Mouse (Mus musculus): ENCODE measurements at regions not wholly inside any gene's neighbourhood (a gene's known extent, or its start where the extent isn't known, plus 50 kb on each side); places are given as distances from the start of the nearest gene placed in this dataset.

- no peaks in the 10 kb centered on the region for H3K36me3 ChIP-seq (ENCODE audit: control insufficient read depth, insufficient read depth, low read length)
- H3K27ac ChIP-seq (replicated peaks), result no peak overlapping the region
- no peak overlapping the region for H3K9ac ChIP-seq (ENCODE audit: low read length)
- DNase-seq (ENCODE audit: low spot score) (no peak), ATAC-seq (ENCODE audit: low FRiP score, low TSS enrichment) (no peak)
- H3K4me1 ChIP-seq (replicated peaks; ENCODE audit: control insufficient read depth, insufficient read depth), result no peaks in the 10 kb centered on the region
- H3K9me3 ChIP-seq (ENCODE audit: control insufficient read depth, low read length), result no peaks in the 10 kb centered on the region
- 94% methylated on average over 1 of the region's 1 CpGs for WGBS
- H3K4me3 ChIP-seq (ENCODE audit: low read depth, low read length), result no peak overlapping the region
- no peaks in the 10 kb centered on the region for H3K27me3 ChIP-seq (ENCODE audit: control insufficient read depth, insufficient read depth, low read length)
- TF ChIP-seq CTCF (IDR thresholded peaks at IDR 0.05; ENCODE audit: low read depth), result no peak
- no peak for TF ChIP-seq EP300 (optimal IDR thresholded peaks at IDR 0.05)
- H3K4me2 ChIP-seq (replicated peaks; ENCODE audit: low read depth), result no peak overlapping the region
Observed at GRCm38 (mm10) chr4:72400759-72401158, 200.0 kb upstream of the Tle1 start.

GRCm38 (mm10) chr4:72391887-72392435 is 191.2 kb upstream of the Tle1 start:
- 91% methylated on average over 3 of the region's 3 CpGs for WGBS
- H3K27ac ChIP-seq (replicated peaks), result no peak overlapping the region
- TF ChIP-seq EP300 (optimal IDR thresholded peaks at IDR 0.05), result no peak
- TF ChIP-seq CTCF (IDR thresholded peaks at IDR 0.05; ENCODE audit: low read depth), result no peak
- H3K4me1 ChIP-seq (replicated peaks; ENCODE audit: control insufficient read depth, insufficient read depth), result no peaks in the 10 kb centered on the region
- H3K9ac ChIP-seq (ENCODE audit: low read length), result no peak overlapping the region
- H3K36me3 ChIP-seq (ENCODE audit: control insufficient read depth, insufficient read depth, low read length), result no peaks in the 10 kb centered on the region
- no peak for DNase-seq (ENCODE audit: low spot score)
- no peaks in the 10 kb centered on the region for H3K27me3 ChIP-seq (ENCODE audit: control insufficient read depth, insufficient read depth, low read length)
- no peak overlapping the region for H3K4me3 ChIP-seq (ENCODE audit: low read depth, low read length)
- no peaks in the 10 kb centered on the region for H3K9me3 ChIP-seq (ENCODE audit: control insufficient read depth, low read length)
- no peak overlapping the region for H3K4me2 ChIP-seq (replicated peaks; ENCODE audit: low read depth)
- ATAC-seq (ENCODE audit: low FRiP score, low TSS enrichment), result no peak

- ATAC-seq (ENCODE audit: low FRiP score, low TSS enrichment) (no peak), DNase-seq (ENCODE audit: low spot score) (no peak)
- Histone ChIP-seq H3K36me3 (ENCODE audit: control insufficient read depth, insufficient read depth, low read length) (no peaks in the 10 kb centered on the region), H3K9ac (ENCODE audit: low read length) (no peak overlapping the region), H3K27ac (replicated peaks) (no peak overlapping the region), H3K4me3 (ENCODE audit: low read depth, low read length) (no peak overlapping the region), H3K4me1 (replicated peaks; ENCODE audit: control insufficient read depth, insufficient read depth) (no peaks in the 10 kb centered on the region), H3K27me3 (ENCODE audit: control insufficient read depth, insufficient read depth, low read length) (no peaks in the 10 kb centered on the region), H3K9me3 (ENCODE audit: control insufficient read depth, low read length) (no peaks in the 10 kb centered on the region), H3K4me2 (replicated peaks; ENCODE audit: low read depth) (no peak overlapping the region)
- no peak for TF ChIP-seq CTCF (IDR thresholded peaks at IDR 0.05; ENCODE audit: low read depth)
- TF ChIP-seq EP300 (optimal IDR thresholded peaks at IDR 0.05), result no peak
- WGBS, result 63% methylated on average over 5 of the region's 5 CpGs
Observed at GRCm38 (mm10) chr4:72389811-72390625, 189.3 kb upstream of the Tle1 start.

GRCm38 (mm10) chr4:72384901-72385264 is 184.2 kb upstream of the Tle1 start:
- TF ChIP-seq CTCF (IDR thresholded peaks at IDR 0.05; ENCODE audit: low read depth) (0 out of 2 replicates have a peak, but pooled peaks have one; percentile 7), EP300 (optimal IDR thresholded peaks at IDR 0.05) (no peak)

GRCm38 (mm10) chr4:72384259-72384900 is 183.7 kb upstream of the Tle1 start:
- no peaks in the 10 kb centered on the region for H3K27me3 ChIP-seq (ENCODE audit: control insufficient read depth, insufficient read depth, low read length)
- H3K36me3 ChIP-seq (ENCODE audit: control insufficient read depth, insufficient read depth, low read length), result no peaks in the 10 kb centered on the region
- H3K4me1 ChIP-seq (replicated peaks; ENCODE audit: control insufficient read depth, insufficient read depth), result no peaks in the 10 kb centered on the region
- no peak overlapping the region for H3K4me3 ChIP-seq (ENCODE audit: low read depth, low read length)
- no peak overlapping the region for H3K9ac ChIP-seq (ENCODE audit: low read length)
- no peak for ATAC-seq (ENCODE audit: low FRiP score, low TSS enrichment)
- no peak overlapping the region for H3K27ac ChIP-seq (replicated peaks)
- WGBS, result 95% methylated on average over 5 of the region's 5 CpGs
- TF ChIP-seq EP300 (optimal IDR thresholded peaks at IDR 0.05) (no peak), CTCF (IDR thresholded peaks at IDR 0.05; ENCODE audit: low read depth) (no peak)
- DNase-seq (ENCODE audit: low spot score), result no peak
- no peak overlapping the region for H3K4me2 ChIP-seq (replicated peaks; ENCODE audit: low read depth)
- no peaks in the 10 kb centered on the region for H3K9me3 ChIP-seq (ENCODE audit: control insufficient read depth, low read length)

More at GRCm38 (mm10) chr4:72384901-72385264, 184.2 kb upstream of the Tle1 start:
- no peaks in the 10 kb centered on the region for H3K4me1 ChIP-seq (replicated peaks; ENCODE audit: control insufficient read depth, insufficient read depth)
- H3K4me2 ChIP-seq (replicated peaks; ENCODE audit: low read depth), result no peak overlapping the region
- H3K27me3 ChIP-seq (ENCODE audit: control insufficient read depth, insufficient read depth, low read length), result no peaks in the 10 kb centered on the region
- ATAC-seq (ENCODE audit: low FRiP score, low TSS enrichment), result no peak; the same call in 1 of the 2 replicates
- no peak overlapping the region for H3K27ac ChIP-seq (replicated peaks)
- no peak overlapping the region for H3K4me3 ChIP-seq (ENCODE audit: low read depth, low read length)
- DNase-seq (ENCODE audit: low spot score), result peak; percentile 17
- no peaks in the 10 kb centered on the region for H3K36me3 ChIP-seq (ENCODE audit: control insufficient read depth, insufficient read depth, low read length)
- no peaks in the 10 kb centered on the region for H3K9me3 ChIP-seq (ENCODE audit: control insufficient read depth, low read length)
- WGBS, result 51% methylated on average over 12 of the region's 12 CpGs
- no peak overlapping the region for H3K9ac ChIP-seq (ENCODE audit: low read length)

- H3K36me3 ChIP-seq (ENCODE audit: control insufficient read depth, insufficient read depth, low read length), result no peaks in the 10 kb centered on the region
- H3K27ac ChIP-seq (replicated peaks), result no peak overlapping the region
- H3K27me3 ChIP-seq (ENCODE audit: control insufficient read depth, insufficient read depth, low read length), result no peaks in the 10 kb centered on the region
- no peak overlapping the region for H3K9ac ChIP-seq (ENCODE audit: low read length)
- 78% methylated on average over 2 of the region's 2 CpGs for WGBS
- H3K4me3 ChIP-seq (ENCODE audit: low read depth, low read length), result no peak overlapping the region
- H3K4me2 ChIP-seq (replicated peaks; ENCODE audit: low read depth), result no peak overlapping the region
- TF ChIP-seq EP300 (optimal IDR thresholded peaks at IDR 0.05) (no peak), CTCF (IDR thresholded peaks at IDR 0.05; ENCODE audit: low read depth) (no peak)
- no peaks in the 10 kb centered on the region for H3K4me1 ChIP-seq (replicated peaks; ENCODE audit: control insufficient read depth, insufficient read depth)
- H3K9me3 ChIP-seq (ENCODE audit: control insufficient read depth, low read length), result no peaks in the 10 kb centered on the region
- ATAC-seq (ENCODE audit: low FRiP score, low TSS enrichment), result no peak
- DNase-seq (ENCODE audit: low spot score), result no peak
Observed at GRCm38 (mm10) chr4:72383729-72384128, 183.0 kb upstream of the Tle1 start.

All from stomach, postnatal 0 days (tissue).